Mouse (Mus musculus) fibroblast of lung, adult 2 months (primary cell): ENCODE data around the gene Gpr176.

ENCODE experiments used
- DNase-seq: peaks from one replicate; pipeline ENCODE4 v3.0.0-alpha.2; 2011; ENCODE audit warnings: low read depth

The Gpr176 gene

GRCm38 (mm10) chr2:118373572-118374279 is 507 bp upstream of the Gpr176 start:
- DNase-seq, result peak; percentile 37

GRCm38 (mm10) chr2:118372561-118372900 is 688 bp downstream of the Gpr176 start:
- no peak for DNase-seq

- peak; percentile 41 for DNase-seq
Observed at GRCm38 (mm10) chr2:118371841-118372240, 1.4 kb downstream of the Gpr176 start.

- no peak for DNase-seq
Observed at GRCm38 (mm10) chr2:118355138-118355719, 18.0 kb downstream of the Gpr176 start.

- DNase-seq, result no peak
Observed at GRCm38 (mm10) chr2:118353916-118354403, 19.3 kb downstream of the Gpr176 start.

- peak; percentile 83 for DNase-seq
Observed at GRCm38 (mm10) chr2:118353498-118353897, 19.7 kb downstream of the Gpr176 start.

GRCm38 (mm10) chr2:118345535-118345934 is 27.7 kb downstream of the Gpr176 start:
- no peak for DNase-seq

- no peak for DNase-seq
Observed at GRCm38 (mm10) chr2:118343897-118344296, 29.3 kb downstream of the Gpr176 start.

GRCm38 (mm10) chr2:118341295-118341694 is 31.9 kb downstream of the Gpr176 start:
- no peak for DNase-seq

GRCm38 (mm10) chr2:118336084-118336483 is 37.1 kb downstream of the Gpr176 start:
- no peak for DNase-seq

GRCm38 (mm10) chr2:118322663-118323062 is 50.6 kb downstream of the Gpr176 start:
- DNase-seq, result no peak

GRCm38 (mm10) chr2:118321804-118322203 is 51.4 kb downstream of the Gpr176 start:
- DNase-seq, result no peak

- DNase-seq, result no peak
Observed at GRCm38 (mm10) chr2:118321094-118321493, 52.1 kb downstream of the Gpr176 start.

- DNase-seq, result no peak
Observed at GRCm38 (mm10) chr2:118320519-118320918, 52.7 kb downstream of the Gpr176 start.

- DNase-seq, result no peak
Observed at GRCm38 (mm10) chr2:118319176-118319575, 54.0 kb downstream of the Gpr176 start.

GRCm38 (mm10) chr2:118316939-118317338 is 56.3 kb downstream of the Gpr176 start:
- no peak for DNase-seq

- DNase-seq, result no peak
Observed at GRCm38 (mm10) chr2:118315656-118316402, 57.4 kb downstream of the Gpr176 start.

- no peak for DNase-seq
Observed at GRCm38 (mm10) chr2:118307561-118307960, 65.7 kb downstream of the Gpr176 start.

GRCm38 (mm10) chr2:118306966-118307365 is 66.3 kb downstream of the Gpr176 start:
- DNase-seq, result no peak

GRCm38 (mm10) chr2:118306522-118306895 is 66.7 kb downstream of the Gpr176 start:
- no peak for DNase-seq

- DNase-seq, result no peak
Observed at GRCm38 (mm10) chr2:118305827-118306521, 67.2 kb downstream of the Gpr176 start.

GRCm38 (mm10) chr2:118303456-118303855 is 69.8 kb downstream of the Gpr176 start:
- DNase-seq, result no peak
